Mouse (Mus musculus) embryonic stem cell, embryonic (primary cell): ENCODE results near the gene Mapk7.

Experiments used
- CTCF ChIA-PET, 4 experiments: fragments of 300-600 bp in 2 of 4; fragments of 350-600 bp in 2 of 4; sonication (Branson Sonifier 250); formaldehyde crosslinking; loops; one replicate each; lab custom pipeline; 2022; ENCODE audit warnings: inconsistent platforms in 2 of 4; lab: Charles Lee
- POLR2A ChIA-PET, 4 experiments: fragments of 300-600 bp in 2 of 4; fragments of 350-600 bp in 2 of 4; sonication (Branson Sonifier 250); formaldehyde crosslinking; loops; one replicate each; lab custom pipeline; 2022; ENCODE audit warnings: antibody characterized with exemption in 4 of 4, inconsistent platforms in 1 of 4; lab: Charles Lee

Mapk7 gene

DNA sequence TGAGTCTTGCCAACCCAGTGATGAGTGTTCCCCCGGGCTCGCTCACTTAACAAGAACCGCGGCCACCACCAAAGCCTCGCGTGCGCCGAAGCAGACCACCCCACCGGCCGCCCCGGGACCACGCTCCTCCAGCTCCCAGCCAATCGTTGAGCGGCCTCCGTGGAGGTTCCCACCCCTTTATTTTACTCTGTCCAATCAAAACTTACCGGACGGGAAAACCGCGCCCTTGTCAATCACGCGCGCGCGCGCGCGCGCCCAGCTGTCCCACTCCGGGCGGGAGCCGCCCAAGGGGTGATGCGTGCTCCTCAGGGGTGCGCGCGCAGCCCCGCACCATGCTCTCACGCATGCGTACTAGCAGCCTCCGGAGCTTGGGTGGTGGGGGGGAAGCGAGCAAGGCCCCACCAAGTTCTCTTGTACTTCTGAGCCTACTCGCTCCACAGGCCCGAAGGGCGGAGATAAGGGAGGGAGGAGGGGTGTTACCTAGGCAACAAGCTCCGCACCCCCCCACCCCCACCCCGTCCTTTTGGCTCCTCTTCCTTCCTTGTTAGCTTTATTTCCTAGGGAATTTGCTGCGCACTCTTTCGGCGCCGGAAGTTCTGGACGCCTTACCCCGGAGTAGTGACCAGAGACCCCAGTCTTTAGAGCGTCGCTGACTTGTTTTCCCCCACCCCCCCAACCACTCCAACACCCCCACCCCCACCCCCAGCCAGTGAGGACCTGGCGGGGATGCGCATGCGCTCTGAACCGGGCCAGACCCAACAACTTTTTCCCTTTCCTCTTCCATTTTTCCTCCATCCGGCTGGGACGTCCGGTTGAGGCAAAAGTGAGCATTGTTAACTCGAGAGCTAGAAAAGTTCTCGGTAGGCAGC, at the start of gene Mapk7:
Mapk7 (minus strand) TSS at position 278 of the 869 bp plus-strand sequence.
- ChIA-PET CTCF (interaction anchor here (0.6 to 1.8 kb wide), 14 partner anchors 10 to 968 kb away, joined by 3 to 7 read pairs (median 4); partner anchors contain the start of gene Fam83g (in 1 of the 4)), POLR2A (interaction anchor here (0.5 to 3.8 kb wide), 60 partner anchors 8 to 1151 kb away, joined by 3 to 40 read pairs (median 4); partner anchors contain the start of genes Mfap4 (in 3 of the 4), B9d1 (in 2 of the 4), Epn2 (in 1 of the 4) and Fam83g (in 1 of the 4))

DNA sequence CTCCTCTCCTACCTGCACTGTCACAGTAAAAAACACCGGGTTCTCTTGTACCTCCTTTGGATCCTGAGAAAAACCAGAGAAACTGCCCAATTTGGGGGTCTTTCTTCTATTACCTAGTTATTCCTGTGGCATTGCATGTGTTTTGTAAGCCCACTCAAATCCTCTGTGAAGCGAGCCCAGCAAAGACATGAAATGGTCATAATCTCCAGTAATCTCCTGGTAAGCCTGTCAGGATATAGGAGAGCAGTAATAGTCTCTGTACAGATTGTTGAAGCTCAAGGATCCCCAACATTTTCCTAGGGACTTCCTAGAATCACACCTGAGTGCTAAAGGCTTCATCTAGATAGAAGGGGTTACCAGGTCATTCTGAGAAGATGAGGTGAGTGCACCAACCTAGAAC, 46.9 kb upstream of the Mapk7 start:
- CTCF ChIA-PET = no interaction called here
- POLR2A ChIA-PET = interaction anchor here in 2 of 4 experiments (0.9 to 7.0 kb wide), 6 partner anchors 11 to 317 kb away, joined by 3 to 65 read pairs (median 3); no protein-coding TSS in a partner anchor

GRCm38 (mm10) chr11:61540642-61541041, 46.4 kb upstream of the Mapk7 start:
- ChIA-PET CTCF (no interaction called here), POLR2A (interaction anchor here in 1 of 4 experiments (0.9 to 7.0 kb wide), 2 partner anchors 11 to 317 kb away, joined by 3 to 65 read pairs; no protein-coding TSS in a partner anchor)

- ChIA-PET POLR2A (interaction anchor here in 2 of 4 experiments (1.0 to 2.5 kb wide), 7 partner anchors 9 to 47 kb away, joined by 3 to 9 read pairs (median 4); no protein-coding TSS in a partner anchor), CTCF (no interaction called here)
These were observed 43.2 kb upstream of the Mapk7 start for GRCm38 (mm10) chr11:61537362-61537761.

GRCm38 (mm10) chr11:61536952-61537351, 42.7 kb upstream of the Mapk7 start:
- ChIA-PET CTCF (no interaction called here), POLR2A (interaction anchor here in 2 of 4 experiments (1.0 to 1.6 kb wide), 7 partner anchors 10 to 125 kb away, joined by 3 to 4 read pairs (median 3); no protein-coding TSS in a partner anchor)

DNA sequence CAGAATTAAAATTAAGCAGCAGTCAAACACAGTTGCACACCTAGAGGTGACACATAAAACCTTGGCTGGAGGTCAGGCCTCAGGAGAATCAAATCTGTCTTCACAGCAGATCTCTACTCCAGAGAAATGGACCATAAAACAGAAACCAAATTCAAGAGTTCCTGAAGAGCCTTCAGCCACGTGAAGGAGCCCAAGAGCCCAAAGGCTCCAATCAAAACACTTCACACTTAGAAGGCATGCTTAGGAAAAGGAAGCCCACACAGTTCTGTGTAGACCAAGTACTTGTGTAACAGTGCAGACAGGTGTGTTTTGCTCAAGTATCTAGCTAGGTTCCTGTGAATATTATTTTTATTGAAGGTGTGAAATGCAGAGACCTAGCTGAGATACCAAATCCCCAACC, 41.3 kb upstream of the Mapk7 start:
- ChIA-PET CTCF (no interaction called here), POLR2A (interaction anchor here (0.6 to 2.8 kb wide), 14 partner anchors 8 to 744 kb away, joined by 3 to 9 read pairs (median 3); no protein-coding TSS in a partner anchor)

DNA sequence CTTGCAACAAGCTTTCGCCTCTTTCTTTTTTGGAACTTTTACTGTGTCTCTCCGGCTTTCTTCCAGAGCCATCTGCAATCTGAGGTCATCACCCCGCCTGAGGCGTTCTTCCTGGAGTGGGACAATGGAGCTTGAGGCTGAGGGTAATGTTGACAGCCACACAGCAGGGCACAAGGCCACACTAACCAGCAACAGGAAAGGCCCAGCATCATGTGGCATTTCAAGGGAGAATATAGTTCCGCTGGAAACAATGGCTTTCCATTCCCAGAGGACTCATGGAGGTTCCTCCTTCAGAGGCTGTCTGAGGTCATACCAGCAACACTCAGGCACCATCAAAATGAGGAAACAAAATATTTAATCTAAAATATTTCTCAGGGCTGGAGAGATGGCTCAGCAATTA, 39.4 kb upstream of the Mapk7 start:
- POLR2A ChIA-PET = interaction anchor here in 3 of 4 experiments (0.6 to 7.9 kb wide), 7 partner anchors 9 to 304 kb away, joined by 3 to 65 read pairs (median 5); no protein-coding TSS in a partner anchor
- CTCF ChIA-PET = interaction anchor here in 1 of 4 experiments (0.6 to 0.7 kb wide), 2 partner anchors 97 to 1752 kb away, joined by 3 to 4 read pairs; no protein-coding TSS in a partner anchor

GRCm38 (mm10) chr11:61532820-61533219, 38.6 kb upstream of the Mapk7 start:
- POLR2A ChIA-PET = interaction anchor here in 3 of 4 experiments (0.7 to 7.9 kb wide), 5 partner anchors 10 to 213 kb away, joined by 3 to 65 read pairs (median 4); no protein-coding TSS in a partner anchor

GRCm38 (mm10) chr11:61529268-61529713, 35.1 kb upstream of the Mapk7 start:
- ChIA-PET POLR2A (interaction anchor here in 3 of 4 experiments (0.6 to 7.9 kb wide), 29 partner anchors 9 to 324 kb away, joined by 3 to 65 read pairs (median 4); partner anchors contain the start of genes Epn2 (in 2 of the 3), Aldh3a2 (in 1 of the 3), B9d1 (in 1 of the 3) and Fam83g (in 1 of the 3)), CTCF (interaction anchor here in 3 of 4 experiments (0.5 to 1.2 kb wide), 4 partner anchors 90 to 566 kb away, joined by 3 to 5 read pairs (median 3); no protein-coding TSS in a partner anchor)

More at GRCm38 (mm10) chr11:61532820-61533219, 38.6 kb upstream of the Mapk7 start:
- CTCF ChIA-PET = interaction anchor here in 1 of 4 experiments (0.7 kb wide), 1 partner anchor 116 kb away, joined by 3 read pairs; no protein-coding TSS in a partner anchor

DNA sequence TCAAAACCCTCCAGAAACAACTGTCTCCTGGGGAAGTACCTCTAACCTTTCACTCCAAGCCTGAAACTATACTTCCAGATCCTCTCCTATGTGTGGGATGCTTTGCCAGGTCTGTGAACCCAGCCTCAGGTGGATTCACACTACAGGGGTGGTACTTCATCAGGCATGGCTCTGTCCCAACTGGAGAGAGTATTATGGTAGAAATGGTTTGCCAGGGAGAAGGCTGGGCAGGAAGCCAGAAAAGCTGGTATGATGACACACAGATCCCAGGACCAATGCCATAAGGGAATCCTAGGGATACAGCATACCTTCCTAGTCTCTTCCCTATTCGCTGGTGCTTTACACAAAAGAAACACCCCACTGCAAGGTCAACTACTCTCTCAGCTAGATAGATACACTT, 32.7 kb upstream of the Mapk7 start:
- CTCF ChIA-PET = no interaction called here
- POLR2A ChIA-PET = interaction anchor here in 3 of 4 experiments (0.6 to 7.9 kb wide), 6 partner anchors 9 to 550 kb away, joined by 3 to 65 read pairs (median 4); no protein-coding TSS in a partner anchor

DNA sequence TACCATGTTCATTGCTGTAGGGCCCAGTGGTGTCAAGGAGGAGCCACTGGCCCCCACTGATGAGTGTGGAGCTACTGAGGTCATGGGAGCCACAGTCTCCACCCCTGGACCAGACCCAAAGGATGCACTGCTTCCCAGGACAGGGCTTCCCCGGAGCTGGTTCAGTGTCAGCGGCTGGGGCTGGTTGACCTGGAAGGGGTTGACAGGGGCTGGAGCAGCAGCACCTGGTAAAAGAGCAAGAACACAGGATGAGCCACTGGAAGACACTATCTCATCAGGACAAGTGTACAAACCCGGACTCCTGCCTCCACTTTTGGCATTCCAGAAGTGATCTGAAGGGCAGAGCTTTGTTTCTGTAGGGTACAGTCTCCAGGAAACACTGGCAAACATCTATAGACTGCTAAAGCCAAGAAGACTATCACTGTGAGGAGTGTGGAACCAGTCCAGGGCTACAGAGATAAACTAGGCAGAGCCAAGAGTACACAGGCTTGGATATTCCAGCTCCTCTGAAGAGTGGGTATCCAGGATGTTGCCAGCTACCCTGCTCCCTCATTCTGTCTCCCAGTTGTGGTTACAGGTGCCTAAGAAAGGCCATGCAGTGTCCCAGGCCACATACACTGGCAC, 25.4 kb upstream of the Mapk7 start:
- CTCF ChIA-PET = interaction anchor here in 3 of 4 experiments (0.5 to 1.7 kb wide), 5 partner anchors 100 to 195 kb away, joined by 3 to 5 read pairs (median 4); no protein-coding TSS in a partner anchor
- POLR2A ChIA-PET = interaction anchor here in 3 of 4 experiments (0.6 to 2.2 kb wide), 11 partner anchors 9 to 253 kb away, joined by 3 to 16 read pairs (median 4); partner anchors contain the start of genes Mapk7 (in 2 of the 3) and Aldh3a2 (in 1 of the 3)

- CTCF ChIA-PET = interaction anchor here in 2 of 4 experiments (0.5 to 1.7 kb wide), 3 partner anchors 101 to 196 kb away, joined by 3 to 4 read pairs (median 4); no protein-coding TSS in a partner anchor
- POLR2A ChIA-PET = interaction anchor here in 2 of 4 experiments (0.6 to 3.3 kb wide), 7 partner anchors 10 to 252 kb away, joined by 3 to 16 read pairs (median 4); partner anchors contain the start of gene Aldh3a2 (in 1 of the 2)
These were observed 24.7 kb upstream of the Mapk7 start for GRCm38 (mm10) chr11:61518871-61519270.

DNA sequence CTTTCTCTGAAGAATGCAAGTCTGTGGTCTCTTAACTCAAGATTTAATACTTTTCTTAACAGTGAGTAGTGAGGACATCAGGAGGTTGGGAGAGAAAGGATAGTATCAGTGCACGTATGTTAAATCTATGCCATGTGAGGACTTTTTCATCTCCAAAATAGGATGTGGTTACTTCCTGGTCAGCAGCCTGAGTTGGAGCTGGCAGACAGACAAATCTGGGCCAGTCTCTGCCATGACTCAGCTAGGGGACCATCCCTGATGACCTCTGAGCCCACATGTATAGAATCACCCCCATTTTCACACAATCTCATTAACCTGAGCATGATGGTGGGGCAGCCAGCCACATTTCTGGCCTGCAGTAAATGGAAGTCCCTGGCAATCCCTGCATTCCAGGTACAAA, 23.8 kb upstream of the Mapk7 start:
- CTCF ChIA-PET = no interaction called here
- POLR2A ChIA-PET = interaction anchor here in 2 of 4 experiments (0.8 to 3.3 kb wide), 3 partner anchors 11 to 67 kb away, joined by 3 to 15 read pairs (median 3); no protein-coding TSS in a partner anchor

DNA sequence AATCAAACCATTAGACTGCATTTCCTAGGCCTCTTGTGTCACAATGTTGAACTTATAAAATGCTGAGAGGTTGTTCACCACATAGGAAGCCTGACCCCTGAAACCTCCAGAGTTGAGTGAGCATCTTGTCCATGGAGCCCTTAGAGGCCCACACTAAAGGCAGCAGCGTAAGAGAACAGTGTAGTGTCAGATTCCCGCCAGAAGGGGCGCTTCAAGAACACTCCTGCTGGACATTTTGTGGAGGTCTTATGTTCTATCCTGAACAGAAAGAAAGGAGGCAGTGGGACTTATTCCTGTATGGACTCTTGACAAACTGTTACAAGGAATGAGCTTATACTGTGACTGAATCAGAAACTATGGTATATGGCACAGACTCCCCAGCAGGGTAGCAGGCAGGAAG, 20.7 kb upstream of the Mapk7 start:
- CTCF ChIA-PET = interaction anchor here in 3 of 4 experiments (0.5 to 1.8 kb wide), 14 partner anchors 9 to 291 kb away, joined by 3 to 9 read pairs (median 4); partner anchors contain the start of gene B9d1 (in 2 of the 3)
- POLR2A ChIA-PET = interaction anchor here (0.6 to 1.8 kb wide), 11 partner anchors 9 to 235 kb away, joined by 3 to 12 read pairs (median 3); partner anchors contain the start of gene Mapk7 (in 1 of the 4)

DNA sequence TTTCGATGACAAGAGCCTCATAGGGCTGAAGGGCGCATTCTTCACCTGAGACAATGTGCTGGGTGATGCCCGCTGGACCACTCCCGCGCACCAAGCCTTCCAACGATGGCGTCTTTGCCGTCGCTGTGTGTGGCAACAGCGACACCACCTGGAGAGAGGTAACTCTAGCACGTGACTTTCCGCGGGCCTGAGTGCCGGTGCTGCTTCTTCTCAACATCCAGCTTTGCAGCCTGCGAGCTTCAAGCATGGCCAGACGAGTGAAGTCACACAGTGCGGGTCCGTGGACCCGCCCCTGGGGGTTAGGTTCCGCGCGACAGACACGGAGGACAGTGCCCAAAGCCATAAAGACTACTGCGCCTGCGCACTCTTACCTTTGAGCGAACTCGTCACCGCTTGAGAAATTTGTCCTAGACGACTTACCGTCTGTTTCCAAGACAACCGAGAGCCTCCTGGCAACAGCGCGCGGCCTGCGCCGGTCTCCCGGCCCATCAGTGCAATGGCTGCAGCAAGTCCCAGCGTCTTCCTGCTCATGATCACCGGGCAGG, 10.6 kb upstream of the Mapk7 start, which contains the start of gene B9d1:
B9d1 (plus strand) TSS at position 432 of the 545 bp plus-strand sequence.
- ChIA-PET POLR2A (interaction anchor here in 3 of 4 experiments (0.8 to 4.8 kb wide), 22 partner anchors 8 to 969 kb away, joined by 3 to 40 read pairs (median 4); partner anchors contain the start of genes Mapk7 (in 2 of the 3), Alkbh5 (in 1 of the 3), Mfap4 (in 1 of the 3) and Slc47a2 (in 1 of the 3)), CTCF (interaction anchor here (0.5 to 3.0 kb wide), 25 partner anchors 8 to 493 kb away, joined by 3 to 31 read pairs (median 4); partner anchors contain the start of genes Mapk7 (in 3 of the 4), Slc47a2 (in 2 of the 4) and Rnf112 (in 1 of the 4))

GRCm38 (mm10) chr11:61503933-61504332, 9.7 kb upstream of the Mapk7 start:
- CTCF ChIA-PET = interaction anchor here (0.6 to 3.0 kb wide), 23 partner anchors 9 to 493 kb away, joined by 3 to 31 read pairs (median 4); partner anchors contain the start of genes Mapk7 (in 3 of the 4), Slc47a2 (in 2 of the 4) and Rnf112 (in 1 of the 4)
- POLR2A ChIA-PET = interaction anchor here (0.5 to 4.8 kb wide), 20 partner anchors 8 to 1401 kb away, joined by 3 to 40 read pairs (median 3); partner anchors contain the start of genes Mapk7 (in 2 of the 4), Alkbh5 (in 1 of the 4) and Slc47a2 (in 1 of the 4)
